Mouse (Mus musculus) ES-E14 (cell line): ENCODE results near the gene Rbm25.

Source experiments
- CHD2 ChIP-seq: IDR thresholded peaks from 2 replicates; pipeline ENCODE4 v1.6.1; 2014; ENCODE audit warnings: mild to moderate bottlenecking, low read depth, low read length, inconsistent platforms
- HCFC1 ChIP-seq: IDR thresholded peaks from 2 replicates; pipeline ENCODE4 v1.6.1; 2012; ENCODE audit warnings: low read length, inconsistent platforms, borderline replicate concordance; ENCODE audit not compliant: insufficient read depth
- ZNF384 ChIP-seq: IDR thresholded peaks from 2 replicates; pipeline ENCODE4 v1.6.1; 2012; ENCODE audit warnings: low read depth, low read length, inconsistent platforms

- TF ChIP-seq HCFC1 (no peak), ZNF384 (no peak), CHD2 (no peak)
These were observed 88.4 kb downstream of the Rbm25 start for GRCm38 (mm10) chr12:83719431-83719830.
